Mouse (Mus musculus): ENCODE results near the gene Adtrp.

Adtrp gene

DNA sequence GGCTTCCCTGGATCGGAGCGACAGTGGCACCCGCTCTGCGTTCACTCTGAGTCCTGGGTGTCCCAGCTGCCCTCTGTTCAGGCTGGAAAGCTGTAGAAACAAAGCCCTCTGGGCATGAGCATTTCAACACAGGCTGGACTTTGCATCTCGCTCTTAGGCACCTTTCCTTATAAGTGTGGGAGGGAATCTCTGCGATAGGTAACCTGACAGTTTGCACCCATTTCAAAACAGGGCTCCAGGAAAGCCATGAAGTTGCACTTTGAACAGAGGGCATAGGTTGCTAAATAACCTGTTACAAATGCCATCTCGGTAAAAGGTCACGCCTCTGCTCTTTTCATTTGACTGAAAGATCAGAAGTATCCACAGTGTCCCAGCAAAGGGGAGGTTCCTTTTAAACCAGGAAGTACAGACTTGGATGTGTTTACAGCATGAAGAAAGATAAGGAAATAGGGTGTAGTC, 19.2 kb downstream of the Adtrp start:
- no peak for DNase-seq (ENCODE audit: low spot score)

- peak; percentile 51 for DNase-seq (ENCODE audit: low spot score)
Observed at GRCm38 (mm10) chr13:41827581-41827980, 19.9 kb downstream of the Adtrp start.

- DNase-seq (ENCODE audit: low spot score): no peak
Observed at GRCm38 (mm10) chr13:41825379-41825966, 22.0 kb downstream of the Adtrp start.

GRCm38 (mm10) chr13:41823077-41823476, 24.4 kb downstream of the Adtrp start:
- DNase-seq (ENCODE audit: low spot score): peak; percentile 46

DNA sequence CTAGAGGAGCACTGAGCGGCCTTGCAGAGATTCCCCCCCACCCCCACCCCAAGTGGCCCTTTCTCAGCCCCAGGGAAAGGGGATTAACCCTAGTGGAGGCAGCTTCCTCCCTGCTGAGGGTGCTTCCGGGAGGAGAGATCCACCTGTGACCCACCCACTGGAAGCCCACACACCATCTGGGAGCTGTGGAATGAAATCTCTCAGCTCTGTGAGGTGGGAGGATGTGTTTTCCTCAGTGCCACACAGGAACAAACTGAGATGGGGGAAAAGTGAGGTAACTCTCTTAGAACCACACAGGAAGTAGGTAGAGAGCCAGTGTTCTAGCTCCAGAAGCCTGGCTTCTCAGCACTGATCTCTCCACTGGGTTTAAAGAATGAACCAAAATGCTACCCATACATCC, 24.9 kb downstream of the Adtrp start:
- DNase-seq (ENCODE audit: low spot score): peak; percentile 45

DNA sequence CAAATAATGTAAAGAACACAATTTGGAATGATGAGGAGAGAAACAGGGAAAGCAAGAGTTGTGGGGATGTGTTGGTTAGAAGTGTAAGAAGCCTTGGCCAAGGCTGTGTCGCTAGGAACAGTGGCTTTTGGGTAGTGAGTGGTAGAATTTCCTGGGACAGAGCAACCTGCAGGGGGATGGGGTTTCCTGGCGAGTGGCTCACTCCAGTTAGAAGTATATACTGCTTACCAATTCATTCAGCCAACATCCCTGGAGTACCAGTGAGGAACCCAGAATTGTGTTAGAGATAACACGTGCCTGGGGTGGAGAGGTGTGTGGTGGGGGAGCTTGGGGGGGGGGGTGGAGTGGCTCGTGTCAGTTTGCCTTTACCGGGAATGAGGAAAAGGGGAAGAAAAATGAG, 25.4 kb downstream of the Adtrp start:
- DNase-seq (ENCODE audit: low spot score): no peak

DNA sequence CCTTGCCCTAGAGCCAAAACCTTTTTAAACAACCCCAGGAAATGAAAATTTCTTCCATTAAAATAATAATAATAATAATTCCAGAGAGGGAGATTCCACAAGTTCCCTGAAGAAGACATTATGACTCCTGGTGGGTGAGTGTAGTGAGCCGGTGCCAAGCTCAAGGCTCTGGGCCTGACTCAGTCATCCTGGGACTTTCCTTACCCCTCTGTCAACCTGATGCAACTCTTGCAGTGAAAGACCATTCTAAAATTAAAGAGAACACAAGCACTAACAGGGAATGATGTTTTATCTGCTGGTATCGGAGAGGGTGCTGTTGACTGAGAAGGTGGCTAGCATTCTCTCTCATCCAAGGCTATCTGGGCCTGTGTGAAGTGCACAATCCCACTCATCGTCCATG, 26.5 kb downstream of the Adtrp start:
- DNase-seq (ENCODE audit: low spot score): no peak

- no peak for DNase-seq (ENCODE audit: low spot score)
Observed at GRCm38 (mm10) chr13:41819918-41820317, 27.6 kb downstream of the Adtrp start.

- no peak for DNase-seq (ENCODE audit: low spot score)
Observed at GRCm38 (mm10) chr13:41819484-41819883, 28.0 kb downstream of the Adtrp start.

DNA sequence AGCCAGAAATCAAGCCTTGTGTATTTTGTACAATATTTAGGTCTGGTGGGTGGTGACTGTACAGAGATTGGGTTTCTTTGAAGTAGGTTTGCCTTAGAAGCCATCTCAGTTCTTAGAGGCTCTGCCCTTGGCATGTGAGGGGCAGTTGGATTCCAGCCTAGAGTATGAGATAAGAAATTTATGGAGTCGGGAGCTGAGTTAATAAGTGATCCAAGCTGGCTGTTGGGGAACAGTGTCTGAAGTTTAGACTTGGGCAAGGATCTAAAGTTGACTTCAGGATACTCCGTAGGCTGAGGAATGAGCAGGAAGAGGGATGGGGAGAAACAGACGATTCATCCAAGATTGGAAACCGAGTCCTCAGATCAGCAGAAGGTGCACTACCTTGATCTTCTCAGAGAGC, 29.9 kb downstream of the Adtrp start:
- DNase-seq (ENCODE audit: low spot score): no peak

- no peak for DNase-seq (ENCODE audit: low spot score)
Observed at GRCm38 (mm10) chr13:41816643-41817042, 30.8 kb downstream of the Adtrp start.

- no peak for DNase-seq (ENCODE audit: low spot score)
Observed at GRCm38 (mm10) chr13:41810776-41811175, 36.7 kb downstream of the Adtrp start.

GRCm38 (mm10) chr13:41807815-41808214, 39.7 kb downstream of the Adtrp start:
- DNase-seq (ENCODE audit: low spot score): no peak

DNA sequence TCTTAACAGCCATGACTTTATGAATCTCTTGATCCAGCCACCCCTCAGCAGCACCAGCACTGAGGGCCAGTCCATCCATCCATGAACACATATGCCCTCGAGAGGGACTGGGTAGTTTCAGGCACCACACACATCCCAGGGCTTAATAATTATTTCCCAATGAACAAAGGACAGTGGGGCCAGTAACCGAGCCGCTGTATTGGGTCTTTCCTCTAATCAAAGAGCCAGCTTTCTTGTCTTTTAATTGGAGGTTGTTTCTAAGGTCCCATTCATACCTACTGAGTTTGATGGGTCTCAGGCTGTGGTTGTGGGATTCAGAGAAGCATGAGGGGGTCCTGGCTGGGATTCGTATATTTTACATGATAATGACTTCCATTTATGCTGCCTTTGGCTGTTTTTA, 40.2 kb downstream of the Adtrp start:
- no peak for DNase-seq (ENCODE audit: low spot score)

- no peak for DNase-seq (ENCODE audit: low spot score)
Observed at GRCm38 (mm10) chr13:41805138-41805820, 42.2 kb downstream of the Adtrp start.

DNA sequence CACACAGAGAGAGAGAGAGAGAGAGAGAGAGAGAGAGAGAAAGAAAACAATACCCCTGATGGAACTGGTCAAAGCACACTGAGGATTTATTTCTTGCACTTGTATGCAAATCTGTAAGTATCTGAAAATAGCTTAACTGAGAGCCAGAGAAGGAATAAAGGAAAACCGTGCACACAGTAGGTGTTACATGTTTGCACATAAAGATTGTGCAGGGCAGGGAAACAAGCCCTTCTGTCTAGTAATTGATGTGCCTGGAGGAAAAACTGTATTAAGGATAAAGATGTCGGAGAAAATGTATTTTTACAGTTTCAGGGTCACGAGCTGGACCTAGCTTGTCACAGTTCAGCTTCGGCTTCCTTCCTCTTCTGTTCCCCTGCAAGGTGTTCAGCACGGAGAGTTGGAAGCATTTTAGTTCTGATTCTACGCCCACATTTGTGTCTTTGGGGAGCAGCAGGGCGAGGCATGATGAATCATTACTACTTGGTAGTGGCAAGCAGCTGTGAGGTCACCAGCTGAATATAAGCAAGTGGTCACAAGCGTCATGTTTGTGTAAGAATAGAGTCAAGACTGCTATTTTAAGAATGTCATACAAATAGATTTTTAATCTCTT, 43.7 kb downstream of the Adtrp start:
- DNase-seq (ENCODE audit: low spot score): no peak

DNA sequence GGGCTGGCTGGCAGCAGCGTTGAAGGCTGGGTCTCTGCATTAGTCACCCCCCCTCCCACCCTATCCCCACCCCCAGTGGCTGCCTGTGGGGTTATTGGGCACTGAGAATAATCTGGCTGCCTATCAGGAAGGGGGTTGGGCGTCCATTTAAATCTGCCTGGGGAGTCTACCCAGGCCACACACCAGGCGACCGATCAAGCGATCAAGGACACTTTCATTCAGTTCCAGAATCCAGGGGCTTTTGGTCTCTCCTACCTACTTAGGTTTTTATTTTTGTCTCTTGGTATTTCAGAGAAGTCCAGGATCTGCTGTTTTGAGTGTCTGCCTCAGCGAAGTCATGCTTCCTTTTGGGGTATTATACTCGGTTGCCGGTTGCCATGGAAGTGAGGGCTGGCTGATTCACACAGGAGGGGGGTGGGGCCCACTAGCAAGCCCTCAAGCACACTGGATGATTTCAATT, 46.3 kb downstream of the Adtrp start:
- peak; percentile 67 for DNase-seq (ENCODE audit: low spot score)

- no peak for DNase-seq (ENCODE audit: low spot score)
Observed at GRCm38 (mm10) chr13:41792849-41793248, 54.6 kb downstream of the Adtrp start.

DNA sequence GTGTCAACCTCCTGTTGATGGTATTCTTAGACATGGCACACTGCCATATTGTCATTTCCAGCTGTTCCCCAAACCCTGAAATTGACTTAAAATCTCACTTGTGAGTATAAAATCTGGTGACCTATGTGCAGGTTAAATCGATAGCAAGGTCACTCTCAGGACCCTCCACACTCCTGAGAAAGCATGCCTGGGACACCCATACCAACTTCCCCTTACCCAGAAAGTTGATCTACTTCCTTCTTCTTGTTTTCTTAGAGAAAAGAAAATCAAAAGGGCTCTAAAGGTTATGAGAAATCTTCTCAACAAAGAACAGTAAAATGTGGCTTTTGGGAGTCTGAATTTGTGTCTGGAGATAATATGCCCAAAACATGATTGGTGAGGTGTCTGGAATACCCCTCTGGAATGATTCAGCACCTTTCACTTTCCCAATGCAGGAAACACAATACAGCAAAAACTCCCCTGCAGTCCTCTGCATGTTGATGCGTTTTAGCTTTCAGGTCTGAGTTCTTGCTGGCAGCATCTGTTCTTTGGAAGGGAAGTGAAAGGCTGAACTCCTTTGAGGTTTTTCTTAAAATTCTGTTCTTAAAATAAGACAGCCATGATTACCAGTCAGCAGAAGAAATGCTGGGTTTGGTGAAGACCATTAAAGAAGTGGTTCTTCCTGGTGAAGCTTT, 59.5 kb downstream of the Adtrp start:
- no peak for DNase-seq (ENCODE audit: low spot score)

- DNase-seq (ENCODE audit: low spot score): no peak
Observed at GRCm38 (mm10) chr13:41786640-41787039, 60.8 kb downstream of the Adtrp start.

DNA sequence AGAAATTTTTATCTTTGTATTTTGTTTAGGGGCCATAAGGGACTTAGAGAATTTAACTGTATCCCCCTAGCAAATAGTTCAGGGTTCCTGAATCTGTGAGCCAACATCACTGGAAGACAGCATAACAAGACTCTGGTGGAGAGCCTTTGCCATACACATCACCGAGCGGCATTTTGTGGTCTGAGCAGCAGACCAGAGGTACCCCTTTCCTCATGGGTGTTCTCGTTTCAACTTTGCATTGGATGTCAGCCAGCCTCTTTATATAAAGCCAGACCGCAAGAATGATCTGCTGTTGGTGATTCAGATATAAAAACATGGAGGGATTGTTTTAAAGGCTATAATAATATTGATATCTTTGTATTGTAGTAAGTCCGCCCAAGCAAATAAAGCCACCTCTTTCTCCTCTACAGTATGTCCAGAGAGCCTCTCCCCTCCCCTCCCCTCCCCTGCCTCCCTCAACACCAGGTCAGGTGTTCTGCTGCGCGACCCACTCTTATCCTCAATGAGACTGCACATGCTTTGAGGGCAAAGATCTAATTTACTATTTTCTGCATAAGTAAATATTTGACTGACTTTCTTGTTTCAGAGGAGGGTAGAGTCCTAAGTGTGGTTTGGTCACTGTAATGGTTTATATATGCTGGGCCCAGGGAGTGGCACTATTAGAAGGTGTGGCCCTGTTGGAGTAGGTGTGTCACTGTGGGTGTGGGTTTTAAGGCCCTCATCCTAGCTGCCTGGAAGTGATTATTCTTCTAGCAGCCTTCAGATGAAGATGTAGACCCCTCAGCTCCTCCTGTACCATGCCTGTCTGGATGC, 62.4 kb downstream of the Adtrp start:
- DNase-seq (ENCODE audit: low spot score): no peak

- DNase-seq (ENCODE audit: low spot score): no peak
Observed at GRCm38 (mm10) chr13:41780296-41780695, 67.2 kb downstream of the Adtrp start.
